Mouse (Mus musculus) olfactory bulb, adult 2 months (tissue): ENCODE measurements at regions not wholly inside any gene's neighbourhood (a gene's known extent, or its start where the extent isn't known, plus 50 kb on each side); places are given as distances from the start of the nearest gene placed in this dataset.

ENCODE experiments used
- CTCF ChIP-seq: fragments of 200-500 bp; IDR thresholded peaks from 2 replicates; pipeline ENCODE4 v1.5.1; 2012; ENCODE audit warnings: low read depth, mild to moderate bottlenecking, low read length, moderate library complexity; ENCODE audit not compliant: insufficient read depth
- POLR2A ChIP-seq: fragments of 200-500 bp; IDR thresholded peaks from 2 replicates; pipeline ENCODE4 v1.6.1; 2012; ENCODE audit warnings: mild to moderate bottlenecking, low read depth, low read length, moderate library complexity; ENCODE audit not compliant: insufficient read depth

DNA sequence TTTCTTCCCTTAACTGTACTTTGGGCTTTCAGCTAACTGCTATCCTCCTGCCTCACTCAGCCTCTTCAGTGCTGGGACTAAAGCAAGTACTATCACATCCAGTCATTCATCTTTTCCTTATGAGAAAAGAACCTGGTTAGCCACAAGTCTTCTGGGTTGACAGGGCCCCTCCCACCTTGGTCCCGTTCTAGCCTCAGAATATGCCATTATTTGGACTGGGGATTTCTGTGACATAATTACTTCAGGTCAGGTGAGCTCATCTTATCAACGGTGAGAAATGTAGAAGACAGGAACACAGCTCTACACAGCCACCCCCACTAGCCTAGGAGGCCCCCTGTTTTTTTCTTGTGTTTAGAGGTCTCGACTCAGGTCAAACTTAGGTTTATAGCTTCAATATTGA lies 1172.4 kb upstream of the A1bg start:
- no peak for TF ChIP-seq CTCF
- no peak for TF ChIP-seq POLR2A
